Mouse (Mus musculus) midbrain, embryonic 15.5 days (tissue): ENCODE measurements around the gene Eif2ak1. TPM values are rescaled to one million over a fixed set of nuclear protein-coding genes. Genes with fewer than 3 reads are reported as not detected.

ENCODE experiments used
- ATAC-seq: fragments of 200-750 bp; cut with Nextera tagmentation; replicated peaks from 2 replicates; pipeline ENCODE4 v1.8.0; 2017; ENCODE audit warnings: moderate TSS enrichment
- H3K27ac ChIP-seq: fragments of 300-500 bp; sonication (generic); 2 replicates; pipeline ENCODE4 v1.5.1; 2015; ENCODE audit warnings: mild to moderate bottlenecking, inconsistent platforms
- H3K27me3 ChIP-seq: fragments of 300-500 bp; sonication (generic); replicated peaks from 2 replicates; pipeline ENCODE4 v1.6.1; 2015; ENCODE audit warnings: inconsistent platforms
- H3K36me3 ChIP-seq: fragments of 300-500 bp; sonication (generic); replicated peaks from 2 replicates; pipeline ENCODE4 v1.6.1; 2015; ENCODE audit warnings: inconsistent platforms
- H3K4me1 ChIP-seq: fragments of 300-500 bp; sonication (generic); 2 replicates; pipeline ENCODE4 v1.6.1; 2015; ENCODE audit warnings: inconsistent platforms
- H3K4me2 ChIP-seq: fragments of 300-500 bp; sonication (generic); 2 replicates; pipeline ENCODE4 v1.6.1; 2015; ENCODE audit warnings: inconsistent platforms, mild to moderate bottlenecking, moderate library complexity
- H3K4me3 ChIP-seq: fragments of 300-500 bp; sonication (generic); 2 replicates; pipeline ENCODE4 v1.5.1; 2015; ENCODE audit warnings: mild to moderate bottlenecking, inconsistent platforms
- H3K9ac ChIP-seq: fragments of 300-500 bp; sonication (generic); 2 replicates; pipeline ENCODE4 v1.6.1; 2015; ENCODE audit warnings: mild to moderate bottlenecking, inconsistent platforms
- H3K9me3 ChIP-seq: fragments of 300-500 bp; sonication (generic); 2 replicates; pipeline ENCODE4 v1.6.1; 2016; ENCODE audit warnings: inconsistent platforms
- WGBS: fragments of 180-500 bp; shearing (Covaris S2); methylation state at CpG from one replicate; pipeline ENCODE4 v1.1.7; 2015; ENCODE audit warnings: mixed read lengths; 5-methylcytosine and 5-hydroxymethylcytosine counted together
- polyA plus RNA-seq: library from polyadenylated mRNA; unstranded; fragments of >200 nt; fragmentation: Nextera tagmentation; extraction: Ambion mirVana; gene quantifications from 2 replicates; pipeline ENCODE4 v1.2.1, GENCODE M21; 2015

Gene Eif2ak1
- polyA plus RNA-seq, 1 experiment from 2014 or later, result 46.8 TPM

GRCm38 (mm10) chr5:143908926-143909325 lies 91.3 kb downstream of the Eif2ak1 start:
- peak overlapping the region; percentile 76 for H3K4me2 ChIP-seq
- peak overlapping the region; percentile 87 for H3K27ac ChIP-seq
- peaks cover 19% of the 10 kb centered on the region for H3K36me3 ChIP-seq
- no peak; the same call in 1 of the 2 replicates for ATAC-seq
- H3K27me3 ChIP-seq, result no peaks in the 10 kb centered on the region
- peak overlapping the region; percentile 75 for H3K4me3 ChIP-seq
- H3K9ac ChIP-seq, result peak overlapping the region; percentile 70
- 2% methylated on average over 9 of the region's 9 CpGs for WGBS
- H3K4me1 ChIP-seq, result peaks cover 28% of the 10 kb centered on the region
- no peaks in the 10 kb centered on the region for H3K9me3 ChIP-seq

- ATAC-seq, result peak; percentile 100
- under 1% methylated on average over 70 of the region's 70 CpGs for WGBS
These were observed 92.1 kb downstream of the Eif2ak1 start, which contains the start of the genes Aimp2 and Pms2 for GRCm38 (mm10) chr5:143909417-143910400. Gene Aimp2, minus strand, starts transcription at chr5:143909847. Gene Pms2, plus strand, starts transcription at chr5:143909964.

GRCm38 (mm10) chr5:143916221-143916620 lies 98.6 kb downstream of the Eif2ak1 start:
- H3K4me3 ChIP-seq, result no peak overlapping the region
- no peak overlapping the region for H3K27ac ChIP-seq
- WGBS, result 89% methylated on average over 9 of the region's 9 CpGs
- no peak overlapping the region for H3K9ac ChIP-seq
- no peak overlapping the region for H3K4me2 ChIP-seq
- H3K36me3 ChIP-seq, result peaks cover 33% of the 10 kb centered on the region
- no peaks in the 10 kb centered on the region; the same call in 1 of the 2 replicates for H3K4me1 ChIP-seq
- H3K9me3 ChIP-seq, result no peaks in the 10 kb centered on the region
- no peaks in the 10 kb centered on the region for H3K27me3 ChIP-seq
- no peak for ATAC-seq

More at GRCm38 (mm10) chr5:143909417-143910400, 92.1 kb downstream of the Eif2ak1 start, which contains the start of the genes Aimp2 and Pms2:
- Histone ChIP-seq H3K9me3 (no peaks in the 10 kb centered on the region), H3K4me2 (peak within 1 kb of the TSS; percentile 76), H3K9ac (peak within 1 kb of the TSS; percentile 70), H3K27ac (peak within 1 kb of the TSS; percentile 87), H3K4me3 (peak within 1 kb of the TSS; percentile 75), H3K36me3 (peaks cover 12% of the 10 kb centered on the region; the same call in 1 of the 2 replicates), H3K27me3 (no peaks in the 10 kb centered on the region), H3K4me1 (peaks cover 28% of the 10 kb centered on the region)

- H3K27me3 ChIP-seq, result no peaks in the 10 kb centered on the region
- no peak for ATAC-seq
- no peaks in the 10 kb centered on the region for H3K9me3 ChIP-seq
- no peak overlapping the region for H3K27ac ChIP-seq
- no peaks in the 10 kb centered on the region for H3K4me1 ChIP-seq
- no peak overlapping the region for H3K9ac ChIP-seq
- peaks cover 41% of the 10 kb centered on the region for H3K36me3 ChIP-seq
- no peak overlapping the region for H3K4me2 ChIP-seq
- WGBS, result 44% methylated on average over 5 of the region's 5 CpGs
- H3K4me3 ChIP-seq, result no peak overlapping the region
These were observed 99.8 kb downstream of the Eif2ak1 start for GRCm38 (mm10) chr5:143917418-143917817.

DNA sequence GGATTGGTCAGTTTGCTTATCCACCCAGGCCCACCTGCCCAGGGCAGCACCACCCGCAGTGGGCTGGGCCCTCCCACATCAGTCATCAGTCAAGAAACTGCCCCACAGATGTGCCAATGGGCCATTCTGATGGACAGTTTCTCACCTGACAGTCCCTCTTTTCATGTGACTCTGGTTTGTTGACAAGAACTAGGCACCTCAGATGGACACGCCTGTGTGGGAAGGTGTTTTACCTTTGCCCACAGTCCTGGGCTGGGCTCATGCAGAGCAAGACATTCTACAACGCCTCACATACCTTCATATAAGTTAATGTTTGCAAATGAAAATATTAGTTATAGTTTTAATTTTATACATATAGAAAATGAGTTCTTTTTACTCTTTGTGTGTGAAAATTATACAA lies 100.5 kb downstream of the Eif2ak1 start:
- H3K9me3 ChIP-seq, result no peaks in the 10 kb centered on the region
- no peak overlapping the region for H3K27ac ChIP-seq
- H3K4me1 ChIP-seq, result no peaks in the 10 kb centered on the region
- H3K4me3 ChIP-seq, result no peak overlapping the region
- H3K27me3 ChIP-seq, result no peaks in the 10 kb centered on the region
- peaks cover 48% of the 10 kb centered on the region for H3K36me3 ChIP-seq
- WGBS, result 91% methylated on average over 3 of the region's 3 CpGs
- no peak overlapping the region for H3K4me2 ChIP-seq
- H3K9ac ChIP-seq, result no peak overlapping the region
- ATAC-seq, result no peak

GRCm38 (mm10) chr5:143924781-143925452 lies 107.3 kb downstream of the Eif2ak1 start:
- Histone ChIP-seq H3K4me3 (no peak overlapping the region), H3K9ac (no peak overlapping the region), H3K27me3 (no peaks in the 10 kb centered on the region), H3K36me3 (peaks cover 67% of the 10 kb centered on the region), H3K4me1 (no peaks in the 10 kb centered on the region), H3K9me3 (no peaks in the 10 kb centered on the region), H3K4me2 (no peak overlapping the region), H3K27ac (no peak overlapping the region)
- WGBS, result 91% methylated on average over 6 of the region's 6 CpGs
- no peak for ATAC-seq

DNA sequence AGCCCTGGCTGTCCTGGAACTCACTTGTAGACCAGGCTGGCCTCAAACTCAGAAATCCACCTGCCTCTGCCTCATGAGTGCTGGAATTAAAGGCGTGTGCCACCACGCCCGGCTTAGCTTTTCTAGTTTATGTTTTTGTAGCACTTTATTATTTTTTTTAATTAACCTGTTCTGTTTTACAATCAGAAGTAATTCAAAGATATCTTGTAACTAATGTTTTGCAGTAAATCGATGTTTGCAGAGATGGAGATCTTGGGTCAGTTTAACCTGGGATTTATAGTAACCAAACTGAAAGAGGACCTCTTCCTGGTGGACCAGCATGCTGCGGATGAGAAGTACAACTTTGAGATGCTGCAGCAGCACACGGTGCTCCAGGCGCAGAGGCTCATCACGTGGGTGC lies 110.3 kb downstream of the Eif2ak1 start, which contains the start of gene Gm42421:
Gene Gm42421, plus strand, starts transcription at position 301 of the 400 bp plus-strand sequence.
- Histone ChIP-seq H3K9ac (no peak within 1 kb of the TSS), H3K4me2 (no peak within 1 kb of the TSS), H3K4me3 (no peak within 1 kb of the TSS), H3K4me1 (no peaks in the 10 kb centered on the region; the same call in 1 of the 2 replicates), H3K27me3 (no peaks in the 10 kb centered on the region), H3K9me3 (no peaks in the 10 kb centered on the region), H3K27ac (no peak within 1 kb of the TSS), H3K36me3 (peaks cover 56% of the 10 kb centered on the region)
- no peak for ATAC-seq
- WGBS, result 95% methylated on average over 8 of the region's 8 CpGs

DNA sequence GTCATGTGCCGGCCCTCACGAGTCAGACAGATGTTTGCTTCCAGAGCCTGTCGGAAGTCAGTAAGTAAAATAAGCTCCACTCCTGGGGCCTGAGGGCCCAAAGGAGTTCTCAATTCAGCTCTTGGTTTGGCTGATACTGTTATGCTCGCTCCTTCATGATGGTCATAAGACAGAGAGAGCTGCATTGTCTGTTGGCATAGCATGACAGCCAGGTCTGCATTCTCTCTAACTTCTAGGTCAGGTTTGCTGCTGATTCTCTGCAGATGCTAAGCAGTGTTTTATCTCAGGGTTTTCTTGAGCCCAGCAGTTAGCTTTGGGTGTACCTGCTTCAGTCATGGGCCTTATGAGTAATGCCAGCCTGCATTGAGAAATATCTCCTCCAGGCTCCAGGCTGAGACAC lies 111.7 kb downstream of the Eif2ak1 start:
- Histone ChIP-seq H3K27me3 (no peaks in the 10 kb centered on the region), H3K4me1 (no peaks in the 10 kb centered on the region; the same call in 1 of the 2 replicates), H3K9ac (no peak overlapping the region), H3K4me3 (no peak overlapping the region), H3K9me3 (no peaks in the 10 kb centered on the region), H3K27ac (no peak overlapping the region), H3K36me3 (peaks cover 46% of the 10 kb centered on the region), H3K4me2 (no peak overlapping the region)
- no peak for ATAC-seq
- WGBS, result 93% methylated on average over 4 of the region's 4 CpGs

DNA sequence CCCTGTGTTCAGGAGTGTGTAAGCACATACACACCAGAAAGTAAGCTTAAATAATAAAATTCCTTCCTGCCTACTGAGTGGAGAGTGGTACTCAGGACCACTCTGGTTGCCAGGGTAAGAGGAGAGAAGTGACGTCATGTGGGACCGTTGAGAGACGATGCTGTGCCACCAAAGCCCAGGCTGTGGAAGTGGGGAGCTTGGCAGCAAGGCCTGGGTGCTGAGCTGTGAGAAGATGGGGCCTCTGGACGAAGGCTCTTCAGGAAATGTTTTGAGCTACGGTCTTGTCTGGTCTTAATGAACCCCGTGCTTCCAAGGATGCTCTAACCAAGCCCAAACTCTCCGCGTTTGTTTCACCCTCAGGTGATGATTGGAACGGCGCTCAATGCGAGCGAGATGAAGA lies 113.1 kb downstream of the Eif2ak1 start:
- no peak for ATAC-seq
- WGBS, result 94% methylated on average over 12 of the region's 12 CpGs

DNA sequence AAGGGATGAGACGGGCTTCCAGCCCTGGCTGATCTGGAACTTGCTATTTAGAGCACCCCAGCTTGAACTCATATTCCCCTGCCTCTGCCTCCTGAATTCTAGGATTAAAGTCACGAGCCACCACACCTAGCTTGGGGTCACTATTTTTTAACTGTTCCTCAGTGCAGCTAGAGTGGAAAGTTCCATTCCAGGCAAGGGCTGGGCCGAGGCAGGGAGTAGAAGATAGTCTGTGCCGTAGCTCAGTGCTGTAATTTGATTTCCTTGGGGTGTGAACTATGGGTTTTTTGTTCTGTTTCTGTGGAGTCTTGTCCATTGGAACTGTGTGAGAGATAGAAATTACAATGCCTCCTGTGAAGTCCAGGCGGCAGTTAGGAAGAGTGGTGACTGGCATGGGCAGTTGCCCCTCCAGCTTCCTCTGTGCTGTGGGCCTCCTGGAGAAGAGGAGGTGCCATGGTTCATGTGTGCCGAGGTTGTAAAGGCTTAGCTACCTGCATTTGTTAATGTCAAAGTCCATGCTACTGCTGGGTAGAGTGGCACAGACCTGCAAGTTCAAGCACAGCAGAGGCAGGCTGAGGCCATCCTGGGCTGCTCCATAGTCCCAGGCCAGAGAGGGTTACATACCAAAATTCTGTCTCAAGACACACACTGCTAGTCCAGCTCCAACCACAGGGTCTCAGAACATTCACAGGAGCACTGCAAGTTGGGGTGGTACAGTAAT lies 114.4 kb downstream of the Eif2ak1 start:
- Histone ChIP-seq H3K9ac (no peak overlapping the region), H3K4me3 (no peak overlapping the region), H3K9me3 (no peaks in the 10 kb centered on the region), H3K4me1 (no peaks in the 10 kb centered on the region; the same call in 1 of the 2 replicates), H3K4me2 (no peak overlapping the region), H3K36me3 (peaks cover 27% of the 10 kb centered on the region), H3K27me3 (no peaks in the 10 kb centered on the region), H3K27ac (no peak overlapping the region)
- WGBS, result 91% methylated on average over 6 of the region's 6 CpGs
- ATAC-seq, result no peak

More for the DNA sequence above, 113.1 kb downstream of the Eif2ak1 start:
- Histone ChIP-seq H3K4me1 (no peaks in the 10 kb centered on the region; the same call in 1 of the 2 replicates), H3K4me3 (no peak overlapping the region), H3K27ac (no peak overlapping the region), H3K4me2 (no peak overlapping the region), H3K9ac (no peak overlapping the region), H3K27me3 (no peaks in the 10 kb centered on the region), H3K9me3 (no peaks in the 10 kb centered on the region), H3K36me3 (peaks cover 40% of the 10 kb centered on the region)

DNA sequence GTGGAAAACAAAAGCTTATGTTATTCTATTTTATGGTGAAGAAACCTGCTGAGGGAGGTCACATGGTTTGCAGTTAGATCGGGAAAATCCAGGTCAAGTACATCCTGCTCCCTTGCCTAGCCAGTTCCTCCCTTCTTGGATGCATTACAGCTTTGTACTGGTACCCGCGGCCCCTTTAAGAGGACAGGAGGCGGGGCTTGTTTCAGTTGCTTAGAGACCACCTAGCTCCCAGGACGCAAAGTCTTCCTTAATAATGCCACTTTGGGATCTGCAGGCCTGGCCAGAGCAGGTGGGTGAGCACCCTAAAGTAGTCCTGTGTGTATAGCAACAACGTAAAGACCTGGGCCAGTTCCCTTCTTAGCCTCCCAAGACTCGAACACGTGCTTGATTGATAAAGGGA lies 115.2 kb downstream of the Eif2ak1 start, which contains the start of gene Rsph10b:
Gene Rsph10b, plus strand, starts transcription at position 205 of the 400 bp plus-strand sequence.
- no peaks in the 10 kb centered on the region; the same call in 1 of the 2 replicates for H3K4me1 ChIP-seq
- H3K9me3 ChIP-seq, result no peaks in the 10 kb centered on the region
- no peaks in the 10 kb centered on the region for H3K27me3 ChIP-seq
- no peak within 1 kb of the TSS for H3K27ac ChIP-seq
- 18% methylated on average over 8 of the region's 8 CpGs for WGBS
- H3K9ac ChIP-seq, result no peak within 1 kb of the TSS
- no peak for ATAC-seq
- H3K4me2 ChIP-seq, result peak within 1 kb of the TSS; percentile 17; the same call in 1 of the 2 replicates
- peaks cover 27% of the 10 kb centered on the region; the same call in 1 of the 2 replicates for H3K36me3 ChIP-seq
- no peak within 1 kb of the TSS; the same call in 1 of the 2 replicates for H3K4me3 ChIP-seq
